Mouse (Mus musculus) embryonic facial prominence, embryonic 15.5 days (tissue): ENCODE data around the gene Mprip. TPM values are rescaled to one million over a fixed set of nuclear protein-coding genes. Genes with fewer than 3 reads are reported as not detected.
A peak's percentile ranks its signal among the peaks of the same experiment; 100 is the strongest.
"Not testable (repeated sequence)": the region's sequence is repeated elsewhere in the genome, so short reads cannot be mapped to it uniquely, and the experiment has no call there.

Source experiments
- ATAC-seq: fragments of 200-750 bp; cut with Nextera tagmentation; 2 replicates; pipeline ENCODE4 v1.8.0; 2017; ENCODE audit warnings: low read depth, moderate TSS enrichment; ENCODE audit not compliant: insufficient number of reproducible peaks, low FRiP score, low TSS enrichment
- H3K27ac ChIP-seq: fragments of 300-500 bp; sonication (generic); replicated peaks from 2 replicates; pipeline ENCODE4 v1.5.1; 2015; ENCODE audit warnings: mild to moderate bottlenecking, inconsistent platforms
- H3K27me3 ChIP-seq: fragments of 300-500 bp; sonication (generic); 2 replicates; pipeline ENCODE4 v1.6.1; 2015; ENCODE audit warnings: inconsistent platforms
- H3K36me3 ChIP-seq: fragments of 300-500 bp; sonication (generic); 2 replicates; pipeline ENCODE4 v1.6.1; 2015; ENCODE audit warnings: mild to moderate bottlenecking, inconsistent platforms
- H3K4me1 ChIP-seq: fragments of 300-500 bp; sonication (generic); 2 replicates; pipeline ENCODE4 v1.6.1; 2015; ENCODE audit warnings: inconsistent platforms
- H3K4me2 ChIP-seq: fragments of 300-500 bp; sonication (generic); replicated peaks from 2 replicates; pipeline ENCODE4 v1.6.1; 2015; ENCODE audit warnings: mild to moderate bottlenecking, inconsistent platforms
- H3K4me3 ChIP-seq: fragments of 300-500 bp; sonication (generic); replicated peaks from 2 replicates; pipeline ENCODE4 v1.5.1; 2015; ENCODE audit warnings: mild to moderate bottlenecking, inconsistent platforms
- H3K9ac ChIP-seq: fragments of 300-500 bp; sonication (generic); 2 replicates; pipeline ENCODE4 v1.6.1; 2015; ENCODE audit warnings: inconsistent platforms
- H3K9me3 ChIP-seq: fragments of 300-500 bp; sonication (generic); replicated peaks from 2 replicates; pipeline ENCODE4 v1.6.1; 2016; ENCODE audit warnings: inconsistent platforms
- WGBS: fragments of 180-500 bp; shearing (Covaris S2); methylation state at CpG from one replicate; pipeline ENCODE4 v1.1.7; 2015; 5-methylcytosine and 5-hydroxymethylcytosine counted together
- polyA plus RNA-seq: library from polyadenylated mRNA; unstranded; fragments of >200 nt; fragmentation: Nextera tagmentation; extraction: Ambion mirVana; gene quantifications from 2 replicates; pipeline ENCODE4 v1.2.1, GENCODE M21; 2015

The Mprip gene
- polyA plus RNA-seq, 1 experiment from 2014 or later = 66.9 TPM

DNA sequence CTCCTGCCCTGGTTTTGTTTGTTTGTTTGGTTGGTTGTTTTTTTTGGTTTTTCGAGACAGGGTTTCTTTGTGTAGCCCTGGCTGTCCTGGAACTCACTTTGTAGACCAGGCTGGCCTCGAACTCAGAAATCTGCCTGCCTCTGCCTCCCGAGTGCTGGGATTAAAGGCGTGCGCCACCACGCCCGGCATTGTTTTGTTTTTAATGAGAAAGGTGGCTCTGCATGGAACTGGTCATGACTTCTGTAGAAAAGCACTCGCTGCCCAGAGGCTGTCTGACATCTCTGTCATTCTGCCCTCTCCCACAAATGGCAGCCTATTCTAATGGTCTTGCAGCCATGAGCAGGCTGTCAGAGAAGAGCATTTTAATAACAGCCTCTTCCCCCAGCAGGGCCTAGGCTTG lies 13.6 kb downstream of the Mprip start:
- not testable (repeated sequence) for H3K4me2 ChIP-seq, H3K4me3 ChIP-seq, H3K27me3 ChIP-seq, H3K9ac ChIP-seq, H3K9me3 ChIP-seq, H3K36me3 ChIP-seq, ATAC-seq, H3K27ac ChIP-seq
- 96% methylated on average over 8 of the region's 8 CpGs for WGBS
- H3K4me1 ChIP-seq = peaks cover 22% of the 10 kb centered on the region

DNA sequence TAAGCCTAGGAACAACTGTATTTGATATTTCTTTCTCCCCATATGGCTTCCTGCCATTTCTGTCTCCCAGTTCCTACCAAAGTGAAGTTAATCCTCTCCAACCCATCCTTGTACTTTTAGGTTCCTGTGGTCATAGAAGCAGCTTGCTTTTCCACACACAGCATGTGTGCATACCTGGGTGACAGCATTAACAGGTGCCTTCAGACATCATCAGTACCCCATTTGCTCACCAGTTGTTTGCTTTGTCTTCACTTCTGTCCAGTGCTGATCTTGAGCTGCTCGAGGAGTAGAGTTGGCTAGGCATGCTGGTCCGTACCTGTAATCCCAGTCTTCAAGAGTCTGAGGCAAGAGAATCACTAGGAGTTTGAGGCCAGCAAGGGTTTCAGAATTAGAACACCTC lies 16.7 kb downstream of the Mprip start:
- Histone ChIP-seq H3K27ac (no peak overlapping the region), H3K4me1 (peaks cover 9% of the 10 kb centered on the region), H3K4me2 (no peak overlapping the region), H3K36me3 (0 out of 2 replicates have a peak, but pooled peaks cover 2% of the 10 kb centered on the region), H3K9me3 (no peaks in the 10 kb centered on the region), H3K27me3 (no peaks in the 10 kb centered on the region), H3K4me3 (no peak overlapping the region), H3K9ac (no peak overlapping the region)
- 84% methylated on average over 2 of the region's 2 CpGs for WGBS
- ATAC-seq = no peak

DNA sequence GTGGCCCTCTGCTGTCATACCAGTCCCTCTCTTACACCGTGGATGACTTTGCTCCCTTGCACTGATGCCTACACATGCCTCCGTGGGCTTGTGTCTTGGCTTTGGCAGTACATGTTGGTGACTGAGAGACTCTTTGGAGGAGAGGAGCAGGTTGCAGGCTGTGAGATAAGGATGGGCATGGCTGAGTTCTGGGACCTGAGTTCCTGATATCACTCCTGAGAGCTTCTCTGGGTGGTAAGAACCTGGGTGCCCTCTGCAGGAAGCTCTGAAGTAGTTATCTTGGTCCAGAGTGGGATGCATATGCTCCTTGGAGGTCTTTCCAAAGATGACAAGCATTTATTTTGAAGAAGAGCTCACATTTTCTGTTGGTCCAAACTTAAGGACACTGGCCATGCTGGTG lies 17.6 kb downstream of the Mprip start:
- H3K9ac ChIP-seq = no peak overlapping the region
- 0 out of 2 replicates have a peak, but pooled peaks cover 2% of the 10 kb centered on the region for H3K36me3 ChIP-seq
- H3K4me1 ChIP-seq = peaks cover 3% of the 10 kb centered on the region; the same call in 1 of the 2 replicates
- no peak for ATAC-seq
- no peaks in the 10 kb centered on the region for H3K9me3 ChIP-seq
- H3K4me3 ChIP-seq = no peak overlapping the region
- no peak overlapping the region for H3K4me2 ChIP-seq
- WGBS = 95% methylated on average over 2 of the region's 2 CpGs
- no peaks in the 10 kb centered on the region for H3K27me3 ChIP-seq
- H3K27ac ChIP-seq = no peak overlapping the region

DNA sequence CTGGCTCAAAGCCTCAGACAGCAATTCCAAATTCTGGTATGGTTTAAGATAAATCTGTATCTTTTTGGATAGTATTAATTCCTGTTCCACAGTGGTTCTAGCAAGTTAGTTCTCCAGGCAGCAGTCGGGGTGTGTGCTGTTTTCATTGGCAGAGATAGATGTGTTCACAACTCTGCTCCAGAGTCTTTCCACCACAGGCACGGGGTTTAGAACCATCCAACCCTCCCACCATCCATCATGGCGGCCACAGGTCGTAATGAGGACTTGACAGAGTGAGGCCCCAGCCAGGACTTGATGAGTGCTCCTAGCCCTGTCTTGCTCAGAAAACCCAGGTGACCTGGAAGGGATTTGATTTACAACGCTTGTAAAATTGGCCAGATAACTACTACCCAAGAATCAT lies 19.0 kb downstream of the Mprip start:
- Histone ChIP-seq H3K27me3 (no peaks in the 10 kb centered on the region), H3K27ac (no peak overlapping the region), H3K9ac (no peak overlapping the region), H3K4me1 (0 out of 2 replicates have a peak, but pooled peaks cover 3% of the 10 kb centered on the region), H3K4me2 (no peak overlapping the region), H3K9me3 (no peaks in the 10 kb centered on the region), H3K4me3 (no peak overlapping the region), H3K36me3 (peaks cover 6% of the 10 kb centered on the region; the same call in 1 of the 2 replicates)
- no peak for ATAC-seq
- WGBS = 96% methylated on average over 5 of the region's 5 CpGs

DNA sequence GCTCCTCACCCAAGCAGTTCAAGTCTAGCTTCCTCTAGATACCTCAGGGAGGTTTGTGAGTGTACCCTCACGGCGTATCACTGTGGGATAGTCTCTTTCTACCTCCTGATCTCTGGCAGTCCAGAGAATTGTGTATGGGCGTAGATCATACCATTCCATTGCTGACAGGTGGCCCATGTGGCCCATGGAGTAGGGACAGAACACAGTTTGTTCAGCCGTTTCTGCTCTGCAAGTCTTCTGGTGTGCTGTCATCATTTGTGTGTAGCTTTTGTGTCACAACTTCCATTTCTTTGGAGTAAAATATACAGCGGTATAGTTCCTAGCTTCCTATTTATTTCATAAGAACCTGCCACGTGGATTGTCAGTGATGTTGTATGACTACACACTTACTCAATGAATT lies 23.9 kb downstream of the Mprip start:
- WGBS = 94% methylated on average over 6 of the region's 6 CpGs
- H3K27ac ChIP-seq = no peak overlapping the region
- no peak overlapping the region for H3K4me2 ChIP-seq
- H3K4me1 ChIP-seq = no peaks in the 10 kb centered on the region
- H3K9ac ChIP-seq = no peak overlapping the region
- no peaks in the 10 kb centered on the region for H3K9me3 ChIP-seq
- H3K36me3 ChIP-seq = peaks cover 6% of the 10 kb centered on the region; the same call in 1 of the 2 replicates
- ATAC-seq = no peak
- H3K4me3 ChIP-seq = no peak overlapping the region
- H3K27me3 ChIP-seq = no peaks in the 10 kb centered on the region

DNA sequence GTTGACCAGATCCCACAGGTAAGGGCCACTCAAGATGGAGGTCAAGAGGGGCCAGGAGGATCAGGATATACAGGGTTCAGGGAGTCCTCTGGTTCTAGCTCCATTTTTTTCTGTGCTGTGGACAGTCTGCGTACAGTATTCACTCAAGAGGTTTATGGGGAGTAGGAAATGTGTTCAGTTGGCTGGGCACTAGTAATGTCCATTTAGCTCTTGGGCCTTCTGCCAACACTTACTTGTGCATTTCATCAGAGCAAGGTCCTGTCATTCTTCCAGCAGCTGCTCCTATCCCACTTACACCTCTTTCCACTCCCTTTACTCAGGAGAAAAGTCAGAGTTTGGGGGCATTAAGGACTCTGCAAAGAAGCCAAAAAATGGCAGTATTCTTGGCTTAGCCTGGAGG lies 33.4 kb downstream of the Mprip start:
- no peak for ATAC-seq

DNA sequence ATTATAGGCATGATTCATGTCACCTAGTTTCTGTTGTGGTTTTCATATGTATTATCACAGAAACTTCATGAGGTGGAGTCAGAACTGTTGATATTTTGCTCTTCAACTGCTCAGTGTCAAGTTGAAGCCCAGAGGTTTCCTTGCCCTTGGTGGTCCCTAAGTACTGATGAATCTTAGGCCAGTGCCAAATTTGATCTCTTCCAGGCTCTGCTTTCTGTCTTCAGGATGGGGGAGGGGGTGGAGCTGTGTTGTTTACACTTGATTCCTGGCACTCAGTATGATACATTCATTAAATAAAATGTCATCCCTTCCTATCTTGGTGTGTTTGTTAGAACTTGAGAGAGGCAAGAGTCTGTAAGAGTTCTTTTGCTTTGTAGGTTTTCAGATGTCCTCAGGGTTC lies 34.4 kb downstream of the Mprip start:
- H3K36me3 ChIP-seq = peaks cover 30% of the 10 kb centered on the region
- H3K4me1 ChIP-seq = peaks cover 7% of the 10 kb centered on the region
- no peak overlapping the region for H3K9ac ChIP-seq
- H3K4me2 ChIP-seq = no peak overlapping the region
- no peak overlapping the region for H3K27ac ChIP-seq
- H3K9me3 ChIP-seq = no peaks in the 10 kb centered on the region
- no peak for ATAC-seq
- H3K27me3 ChIP-seq = no peaks in the 10 kb centered on the region
- H3K4me3 ChIP-seq = no peak overlapping the region

More for the DNA sequence above, 33.4 kb downstream of the Mprip start:
- H3K4me3 ChIP-seq = no peak overlapping the region
- peaks cover 7% of the 10 kb centered on the region for H3K4me1 ChIP-seq
- H3K4me2 ChIP-seq = no peak overlapping the region
- H3K9me3 ChIP-seq = no peaks in the 10 kb centered on the region
- H3K27ac ChIP-seq = no peak overlapping the region
- no peak overlapping the region for H3K9ac ChIP-seq
- 84% methylated on average over 1 of the region's 1 CpGs for WGBS
- H3K27me3 ChIP-seq = no peaks in the 10 kb centered on the region
- peaks cover 27% of the 10 kb centered on the region for H3K36me3 ChIP-seq

DNA sequence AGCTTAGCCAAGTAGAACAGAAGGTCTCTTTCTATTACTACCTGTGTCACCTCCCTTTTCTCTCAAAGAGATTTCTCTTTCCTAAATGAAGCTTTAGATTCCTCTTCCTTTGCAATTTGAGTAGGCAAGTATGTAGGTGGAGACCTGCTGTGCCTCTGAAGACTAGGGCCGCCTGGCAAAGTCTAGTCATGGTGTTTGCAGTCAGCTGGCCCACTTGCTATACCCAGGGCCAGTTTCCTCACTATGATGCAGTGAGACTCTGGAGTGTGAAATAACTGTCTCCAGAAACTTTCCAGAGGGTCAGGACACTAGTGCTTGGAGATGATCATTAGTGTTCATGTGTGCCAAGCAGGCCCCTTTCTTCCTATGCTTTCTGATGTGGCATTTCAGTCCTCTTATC lies 36.5 kb downstream of the Mprip start:
- Histone ChIP-seq H3K4me2 (no peak overlapping the region), H3K4me3 (no peak overlapping the region), H3K9ac (no peak overlapping the region), H3K27ac (no peak overlapping the region), H3K27me3 (no peaks in the 10 kb centered on the region), H3K9me3 (no peaks in the 10 kb centered on the region), H3K4me1 (peaks cover 7% of the 10 kb centered on the region), H3K36me3 (peaks cover 46% of the 10 kb centered on the region)
- 85% methylated on average over 1 of the region's 1 CpGs for WGBS
- no peak for ATAC-seq

DNA sequence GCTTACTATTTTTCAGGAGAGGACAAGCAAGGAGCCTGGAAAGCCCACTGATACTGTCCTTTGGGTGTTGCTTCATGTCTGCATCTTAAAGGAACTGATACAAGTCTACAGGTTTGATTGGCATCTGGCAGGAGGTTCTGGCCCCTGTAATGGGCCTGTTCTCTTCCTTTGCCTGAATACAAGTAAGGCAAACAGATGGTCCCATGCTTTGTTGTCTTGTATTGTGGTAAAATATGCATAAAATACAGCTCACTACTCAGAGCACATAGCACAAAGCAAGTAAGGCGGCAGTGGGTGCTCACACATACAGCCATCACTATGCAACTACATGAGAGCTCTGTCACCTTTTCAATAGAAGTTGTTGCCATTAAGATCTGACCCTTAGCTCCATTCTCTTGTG lies 39.7 kb downstream of the Mprip start:
- H3K4me3 ChIP-seq = no peak overlapping the region
- no peak overlapping the region for H3K4me2 ChIP-seq
- H3K36me3 ChIP-seq = peaks cover 48% of the 10 kb centered on the region
- ATAC-seq = no peak
- no peaks in the 10 kb centered on the region for H3K4me1 ChIP-seq
- H3K27me3 ChIP-seq = no peaks in the 10 kb centered on the region
- WGBS = 94% methylated on average over 1 of the region's 1 CpGs
- no peaks in the 10 kb centered on the region for H3K9me3 ChIP-seq
- H3K9ac ChIP-seq = no peak overlapping the region
- H3K27ac ChIP-seq = no peak overlapping the region

DNA sequence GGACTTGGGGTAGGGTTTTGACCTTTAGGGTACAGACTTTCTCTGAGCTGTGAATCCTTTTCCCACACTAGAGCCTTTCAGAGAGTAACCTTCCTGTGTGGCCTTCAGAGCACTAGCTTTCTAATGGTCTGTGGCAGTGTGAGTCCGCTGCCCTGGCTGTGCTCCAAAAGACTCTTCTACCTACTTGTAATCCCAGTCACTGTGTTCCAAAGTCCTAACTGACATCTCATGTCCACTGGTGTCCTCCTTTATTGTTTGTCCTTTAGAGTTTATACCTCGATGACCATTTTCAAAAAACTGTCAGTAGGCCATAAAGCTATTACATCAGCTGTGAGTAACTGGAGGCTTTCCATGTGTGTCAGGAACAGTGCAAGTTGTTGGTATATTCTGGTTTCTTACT lies 44.0 kb downstream of the Mprip start:
- Histone ChIP-seq H3K9me3 (no peaks in the 10 kb centered on the region), H3K27me3 (no peaks in the 10 kb centered on the region), H3K9ac (no peak overlapping the region), H3K36me3 (peaks cover 26% of the 10 kb centered on the region), H3K27ac (no peak overlapping the region), H3K4me3 (no peak overlapping the region), H3K4me1 (peaks cover 26% of the 10 kb centered on the region), H3K4me2 (no peak overlapping the region)
- ATAC-seq = no peak
- 84% methylated on average over 2 of the region's 2 CpGs for WGBS

DNA sequence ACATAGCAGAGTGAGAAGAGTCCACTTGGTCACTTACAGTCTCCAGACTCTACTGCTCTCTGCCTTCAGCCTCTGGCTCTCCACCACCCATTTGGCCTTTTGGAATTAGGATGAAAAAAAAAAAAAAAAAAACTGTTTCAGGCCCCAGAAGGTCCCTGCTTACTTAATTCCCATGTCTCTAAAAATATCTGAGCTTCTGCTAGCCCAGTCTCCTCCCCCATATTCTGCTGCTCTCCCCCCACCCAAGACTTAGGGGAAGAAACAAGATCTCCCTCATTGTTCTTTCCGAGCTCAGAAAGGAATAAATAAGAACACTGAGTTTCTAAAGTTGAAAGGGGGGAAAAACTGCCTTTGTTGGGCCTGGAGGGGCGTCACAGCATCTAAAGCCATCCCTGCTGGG lies 46.4 kb downstream of the Mprip start:
- Histone ChIP-seq H3K4me3 (no peak overlapping the region), H3K27ac (peak overlapping the region; percentile 94), H3K9ac (no peak overlapping the region), H3K27me3 (no peaks in the 10 kb centered on the region), H3K4me2 (peak overlapping the region; percentile 30), H3K36me3 (peaks cover 8% of the 10 kb centered on the region), H3K9me3 (no peaks in the 10 kb centered on the region), H3K4me1 (peaks cover 26% of the 10 kb centered on the region)
- 18% methylated on average over 2 of the region's 2 CpGs for WGBS
- ATAC-seq = no peak

DNA sequence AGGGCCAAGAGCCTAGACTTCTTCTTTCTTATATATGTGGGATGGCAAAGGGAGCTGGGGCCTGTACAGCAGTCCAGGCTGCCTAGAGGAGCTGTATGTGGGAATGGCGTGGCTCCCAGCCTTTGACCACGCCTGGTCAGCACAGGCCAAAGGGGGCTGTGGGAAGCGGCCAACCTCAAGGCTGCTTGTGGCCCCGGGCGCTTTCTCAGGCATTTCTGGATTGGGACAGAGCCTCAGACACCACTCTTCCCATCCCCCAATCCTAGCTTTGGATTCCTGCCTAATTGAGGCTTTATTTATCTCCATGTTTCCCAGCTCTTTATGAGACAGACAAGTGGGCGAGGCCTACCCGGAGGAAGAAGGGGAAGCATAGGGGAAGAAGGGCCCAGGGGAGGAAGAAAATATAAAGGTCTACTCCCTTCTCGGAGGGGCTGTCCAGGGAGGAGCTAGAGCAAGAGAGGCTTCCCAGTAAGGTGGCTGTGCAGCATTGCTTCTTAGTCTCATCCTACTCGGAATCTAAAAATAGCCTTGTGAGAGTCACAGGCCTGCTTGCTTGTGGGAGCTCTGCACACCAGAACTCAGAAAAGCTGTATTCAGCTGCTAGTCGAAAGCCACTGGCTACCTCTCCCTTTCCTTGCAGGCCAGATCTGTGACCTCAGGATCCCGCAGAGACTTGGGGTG lies 47.0 kb downstream of the Mprip start:
- Histone ChIP-seq H3K4me1 (peaks cover 26% of the 10 kb centered on the region), H3K27me3 (no peaks in the 10 kb centered on the region), H3K27ac (peak overlapping the region; percentile 94), H3K4me3 (no peak overlapping the region), H3K36me3 (peaks cover 5% of the 10 kb centered on the region; the same call in 1 of the 2 replicates), H3K9me3 (no peaks in the 10 kb centered on the region), H3K4me2 (peak overlapping the region; percentile 30), H3K9ac (no peak overlapping the region)
- 19% methylated on average over 11 of the region's 11 CpGs for WGBS
- peak; percentile 85 for ATAC-seq
